Mouse (Mus musculus) ES-Bruce4 (cell line): Measurements from ENCODE around the gene Gdpd4. TPM values are rescaled to one million over a fixed set of nuclear protein-coding genes. Genes with fewer than 3 reads are reported as not detected.

Source experiments
- H3K27ac ChIP-seq: 2 replicates; pipeline ENCODE4 v1.5.1; 2012; ENCODE audit warnings: low read length, inconsistent platforms; ENCODE audit not compliant: insufficient read depth
- H3K27me3 ChIP-seq: 2 replicates; pipeline ENCODE4 v1.6.1; 2012; ENCODE audit warnings: mild to moderate bottlenecking, low read length, inconsistent platforms; ENCODE audit not compliant: control insufficient read depth, poor library complexity, insufficient read depth, severe bottlenecking
- H3K36me3 ChIP-seq: 2 replicates; pipeline ENCODE4 v1.6.1; 2012; ENCODE audit warnings: inconsistent platforms, mild to moderate bottlenecking, low read length, moderate library complexity; ENCODE audit not compliant: control insufficient read depth, poor library complexity, insufficient read depth, severe bottlenecking
- H3K4me1 ChIP-seq: one replicate; pipeline ENCODE4 v1.8.1; 2011; ENCODE audit warnings: low read length; ENCODE audit not compliant: control insufficient read depth, insufficient read depth
- H3K4me3 ChIP-seq: 2 replicates; pipeline ENCODE4 v1.5.1; 2011; ENCODE audit warnings: low read depth, mild to moderate bottlenecking, low read length
- H3K9ac ChIP-seq: 2 replicates; pipeline ENCODE4 v1.6.1; 2012; ENCODE audit warnings: low read depth, mild to moderate bottlenecking, inconsistent platforms; ENCODE audit not compliant: poor library complexity, severe bottlenecking
- H3K9me3 ChIP-seq: replicated peaks from 2 replicates; pipeline ENCODE4 v1.6.1; 2012; ENCODE audit warnings: mild to moderate bottlenecking, low read length, inconsistent platforms; ENCODE audit not compliant: control insufficient read depth, poor library complexity, insufficient read depth, severe bottlenecking
- CTCF ChIP-seq: IDR thresholded peaks from one replicate; pipeline ENCODE4 v1.8.1; 2011; ENCODE audit warnings: low read depth, low read length
- EP300 ChIP-seq: IDR thresholded peaks from 2 replicates; pipeline ENCODE4 v1.6.1; 2011; ENCODE audit warnings: low read depth, low read length; ENCODE audit not compliant: insufficient read depth
- POLR2A ChIP-seq: IDR thresholded peaks from one replicate; pipeline ENCODE4 v1.8.1; 2011; ENCODE audit warnings: low read length; ENCODE audit not compliant: insufficient read depth
- polyA plus RNA-seq: library from polyadenylated mRNA; stranded (reverse); fragments of >200 nt; gene quantifications from 2 replicates; pipeline ENCODE4 v1.2.4, GENCODE M21; 2011; ENCODE audit warnings: low read depth; ENCODE audit not compliant: missing spikeins, insufficient read depth, insufficient read length

Gdpd4 gene
- polyA plus RNA-seq, 1 experiment: not detected

GRCm38 (mm10) chr7:98071620-98072019 is 151.9 kb downstream of the Gdpd4 start:
- Histone ChIP-seq H3K9me3 (no peaks in the 10 kb centered on the region), H3K36me3 (no peaks in the 10 kb centered on the region), H3K4me3 (no peak overlapping the region), H3K9ac (no peak overlapping the region), H3K27ac (no peak overlapping the region), H3K27me3 (no peaks in the 10 kb centered on the region), H3K4me1 (no peaks in the 10 kb centered on the region)
- TF ChIP-seq CTCF (peak; percentile 99), POLR2A (no peak), EP300 (no peak)

DNA sequence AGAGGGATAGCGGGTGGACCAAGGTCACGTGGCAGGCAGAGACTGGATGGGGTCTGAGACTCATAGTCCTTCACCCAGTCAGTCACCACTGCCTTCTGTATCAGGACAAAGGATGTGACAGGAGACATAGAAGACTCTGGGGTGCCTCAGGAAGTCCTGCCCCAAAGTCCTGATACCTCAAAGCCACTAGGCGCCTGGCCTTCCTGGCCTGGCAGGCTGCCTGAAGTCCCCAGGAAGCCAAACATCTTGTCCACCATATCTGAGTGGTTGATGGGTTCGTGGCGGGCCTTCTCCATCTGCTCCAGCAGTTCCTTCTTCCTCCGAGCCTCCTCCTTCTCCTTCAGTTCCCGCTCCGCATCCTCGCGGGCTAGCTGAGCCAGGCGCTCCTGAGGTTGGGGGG is 157.7 kb downstream of the Gdpd4 start:
- Histone ChIP-seq H3K4me1 (no peaks in the 10 kb centered on the region), H3K27me3 (no peaks in the 10 kb centered on the region), H3K27ac (no peak overlapping the region), H3K4me3 (no peak overlapping the region), H3K36me3 (no peaks in the 10 kb centered on the region), H3K9me3 (no peaks in the 10 kb centered on the region), H3K9ac (no peak overlapping the region)
- TF ChIP-seq POLR2A: no peak
- TF ChIP-seq CTCF: no peak
- no peak for TF ChIP-seq EP300

- H3K4me1 ChIP-seq: no peaks in the 10 kb centered on the region
- no peaks in the 10 kb centered on the region for H3K36me3 ChIP-seq
- no peak overlapping the region for H3K4me3 ChIP-seq
- no peaks in the 10 kb centered on the region for H3K9me3 ChIP-seq
- TF ChIP-seq CTCF (no peak), POLR2A (no peak), EP300 (no peak)
- H3K9ac ChIP-seq: no peak overlapping the region
- no peaks in the 10 kb centered on the region for H3K27me3 ChIP-seq
- no peak overlapping the region for H3K27ac ChIP-seq
Measured at GRCm38 (mm10) chr7:98082376-98082775, 162.6 kb downstream of the Gdpd4 start.

- Histone ChIP-seq H3K9ac (no peak overlapping the region), H3K36me3 (no peaks in the 10 kb centered on the region), H3K4me1 (no peaks in the 10 kb centered on the region), H3K4me3 (no peak overlapping the region), H3K27ac (no peak overlapping the region), H3K9me3 (no peaks in the 10 kb centered on the region), H3K27me3 (no peaks in the 10 kb centered on the region)
- TF ChIP-seq POLR2A (no peak), EP300 (no peak), CTCF (no peak)
Measured at GRCm38 (mm10) chr7:98084541-98085293, 165.0 kb downstream of the Gdpd4 start.

GRCm38 (mm10) chr7:98085314-98085713 is 165.6 kb downstream of the Gdpd4 start:
- Histone ChIP-seq H3K36me3 (no peaks in the 10 kb centered on the region), H3K4me1 (no peaks in the 10 kb centered on the region)

GRCm38 (mm10) chr7:98086346-98086745 is 166.6 kb downstream of the Gdpd4 start:
- Histone ChIP-seq H3K9ac (no peak overlapping the region), H3K4me3 (no peak overlapping the region), H3K36me3 (no peaks in the 10 kb centered on the region), H3K27me3 (no peaks in the 10 kb centered on the region), H3K9me3 (no peaks in the 10 kb centered on the region), H3K4me1 (no peaks in the 10 kb centered on the region), H3K27ac (no peak overlapping the region)
- TF ChIP-seq POLR2A: no peak
- peak; percentile 58 for TF ChIP-seq CTCF

More at GRCm38 (mm10) chr7:98085314-98085713, 165.6 kb downstream of the Gdpd4 start:
- H3K27me3 ChIP-seq: no peaks in the 10 kb centered on the region
- no peak overlapping the region for H3K9ac ChIP-seq
- no peak for TF ChIP-seq EP300
- no peak for TF ChIP-seq POLR2A
- no peak for TF ChIP-seq CTCF
- H3K4me3 ChIP-seq: no peak overlapping the region
- H3K27ac ChIP-seq: no peak overlapping the region
- H3K9me3 ChIP-seq: no peaks in the 10 kb centered on the region
